Mouse (Mus musculus) adrenal gland, postnatal 4 days (tissue): ENCODE results near the gene Mthfsl. TPM values are rescaled to one million over a fixed set of nuclear protein-coding genes. Genes with fewer than 3 reads are reported as not detected.
"Not testable (repeated sequence)": the region's sequence is repeated elsewhere in the genome, so short reads cannot be mapped to it uniquely, and the experiment has no call there.

Experiments used
- DNase-seq, 2 experiments: peaks; one replicate each; pipeline ENCODE4 v3.0.0; 2021 to 2022; ENCODE audit warnings: low spot score in 2 of 2, mixed read lengths in 2 of 2
- long read RNA-seq, 2 experiments: library from polyadenylated mRNA; stranded (forward); transcript quantifications; one replicate each; pipeline ENCODE4 v2.0.0; 2021
- total RNA-seq, 2 experiments: library from RNA; stranded (reverse); gene quantifications; 2 replicates each; pipeline ENCODE4 v1.2.3; 2021

The Mthfsl gene
- total RNA-seq: 10 to 100 TPM; 44.5 to 49.2 TPM
- long read RNA-seq, experiment 1, transcript Mthfsl-201 (3 exons, 801 nt): major isoform, 42 of 68 reads
- long read RNA-seq, experiment 1, partial matches to known transcripts: 9 of 68 reads
- long read RNA-seq, experiment 1, other reads (novel, unspliced or antisense): 14 of 68 reads
- long read RNA-seq, experiment 2, transcript Mthfsl-201 (3 exons, 801 nt): major isoform, 18 of 56 reads
- long read RNA-seq, experiment 2, partial matches to known transcripts: 11 of 56 reads
- long read RNA-seq, experiment 2, other reads (novel, unspliced or antisense): 25 of 56 reads

- DNase-seq: not testable (repeated sequence)
Observed at GRCm38 (mm10) chr9:88719989-88720537, at the start of gene Mthfsl. Gene Mthfsl, minus strand, starts transcription at chr9:88720296.

- DNase-seq: not testable (repeated sequence)
Observed at GRCm38 (mm10) chr9:88769470-88769869, 49.4 kb upstream of the Mthfsl start.

GRCm38 (mm10) chr9:88746687-88747086 lies 26.6 kb upstream of the Mthfsl start:
- DNase-seq: not testable (repeated sequence)

- not testable (repeated sequence) for DNase-seq
Observed at GRCm38 (mm10) chr9:88746046-88746445, 25.9 kb upstream of the Mthfsl start.

- not testable (repeated sequence) for DNase-seq
Observed at GRCm38 (mm10) chr9:88735289-88735688, 15.2 kb upstream of the Mthfsl start.

- DNase-seq: not testable (repeated sequence)
Observed at GRCm38 (mm10) chr9:88733182-88733581, 13.1 kb upstream of the Mthfsl start.

- not testable (repeated sequence) for DNase-seq
Observed at GRCm38 (mm10) chr9:88732334-88732733, 12.2 kb upstream of the Mthfsl start.

GRCm38 (mm10) chr9:88731728-88732127 lies 11.6 kb upstream of the Mthfsl start, which contains the start of gene Bcl2a1d:
Gene Bcl2a1d, minus strand, starts transcription at chr9:88731914.
- not testable (repeated sequence) for DNase-seq

- not testable (repeated sequence) for DNase-seq
Observed at GRCm38 (mm10) chr9:88728311-88728710, 8.2 kb upstream of the Mthfsl start.

- not testable (repeated sequence) for DNase-seq
Observed at GRCm38 (mm10) chr9:88721628-88722027, 1.5 kb upstream of the Mthfsl start.

- DNase-seq: not testable (repeated sequence)
Observed at GRCm38 (mm10) chr9:88719073-88719921, 799 bp downstream of the Mthfsl start.

GRCm38 (mm10) chr9:88718593-88718992 lies 1.5 kb downstream of the Mthfsl start:
- DNase-seq: not testable (repeated sequence)

GRCm38 (mm10) chr9:88718140-88718539 lies 2.0 kb downstream of the Mthfsl start:
- not testable (repeated sequence) for DNase-seq

GRCm38 (mm10) chr9:88714515-88714914 lies 5.6 kb downstream of the Mthfsl start:
- not testable (repeated sequence) for DNase-seq

GRCm38 (mm10) chr9:88712164-88712749 lies 7.8 kb downstream of the Mthfsl start:
- not testable (repeated sequence) for DNase-seq

- not testable (repeated sequence) for DNase-seq
Observed at GRCm38 (mm10) chr9:88710910-88711438, 9.1 kb downstream of the Mthfsl start.

GRCm38 (mm10) chr9:88710439-88710838 lies 9.7 kb downstream of the Mthfsl start:
- not testable (repeated sequence) for DNase-seq

GRCm38 (mm10) chr9:88709794-88710193 lies 10.3 kb downstream of the Mthfsl start:
- not testable (repeated sequence) for DNase-seq

- no peak for DNase-seq
Observed at GRCm38 (mm10) chr9:88709304-88709703, 10.8 kb downstream of the Mthfsl start.

GRCm38 (mm10) chr9:88706700-88707099 lies 13.4 kb downstream of the Mthfsl start:
- no peak for DNase-seq

- not testable (repeated sequence) for DNase-seq
Observed at GRCm38 (mm10) chr9:88705157-88705556, 14.9 kb downstream of the Mthfsl start.
